Mouse (Mus musculus) colon, adult 2 months (tissue): ENCODE measurements around the gene Vmn1r180. TPM values are rescaled to one million over a fixed set of nuclear protein-coding genes. Genes with fewer than 3 reads are reported as not detected.

Experiments used
- polyA plus RNA-seq: library from polyadenylated mRNA; depleted of rRNA; stranded (reverse); fragments of >200 nt; gene quantifications from 2 replicates; pipeline ENCODE4 v1.2.3, GENCODE M21; 2012; rRNA removed

Gene Vmn1r180
- polyA plus RNA-seq: not detected in 2 replicates

GRCm38 (mm10) chr7:23950332-23950731 lies at the start of gene Vmn1r180:
Vmn1r180 (plus strand) TSS chr7:23950632.

GRCm38 (mm10) chr7:23926678-23927077 lies 23.8 kb upstream of the Vmn1r180 start, which contains the start of gene Vmn1r179:
Vmn1r179 (plus strand) TSS chr7:23926978.

GRCm38 (mm10) chr7:23974315-23974714 lies 23.9 kb downstream of the Vmn1r180 start, which contains the start of gene Vmn1r181:
Vmn1r181 (plus strand) TSS chr7:23974615.

GRCm38 (mm10) chr7:24001391-24001790 lies 51.0 kb downstream of the Vmn1r180 start, which contains the start of gene V1rd19:
V1rd19 (plus strand) TSS chr7:24001691.

Other genes with a start within 250 kb of the Vmn1r180 start
- not detected in 2 replicates for gene Vmn1r173, start 249.9 kb upstream of the Vmn1r180 start, polyA plus RNA-seq
- not detected in 2 replicates for gene Vmn1r174, start 198.4 kb upstream of the Vmn1r180 start, polyA plus RNA-seq
- gene Vmn1r175, start 140.0 kb upstream of the Vmn1r180 start, polyA plus RNA-seq: not detected in 2 replicates
- not detected in 2 replicates for gene Vmn1r176, start 113.3 kb upstream of the Vmn1r180 start, polyA plus RNA-seq
- not detected in 2 replicates for gene Vmn1r177, start 84.2 kb upstream of the Vmn1r180 start, polyA plus RNA-seq
- not detected in 2 replicates for gene Vmn1r178, start 58.6 kb upstream of the Vmn1r180 start, polyA plus RNA-seq
- gene Vmn1r179, start 23.7 kb upstream of the Vmn1r180 start, polyA plus RNA-seq: not detected in 2 replicates
- gene Vmn1r181, start 24.0 kb downstream of the Vmn1r180 start, polyA plus RNA-seq: not detected in 2 replicates
- gene V1rd19, start 51.1 kb downstream of the Vmn1r180 start, polyA plus RNA-seq: not detected in 2 replicates
- gene Vmn1r183, start 102.6 kb downstream of the Vmn1r180 start, polyA plus RNA-seq: not detected in 2 replicates
- 8.2 and 9.9 TPM in 2 replicates for gene Zfp180, start 131.3 kb downstream of the Vmn1r180 start, polyA plus RNA-seq
- gene Zfp112, start 161.7 kb downstream of the Vmn1r180 start, polyA plus RNA-seq: 0.88 and 1.3 TPM in 2 replicates
- gene Zfp235, start 183.5 kb downstream of the Vmn1r180 start, polyA plus RNA-seq: 4.0 and 5.8 TPM in 2 replicates
- gene Zfp114, start 224.4 kb downstream of the Vmn1r180 start, polyA plus RNA-seq: 0.14 and 0.20 TPM in 2 replicates